Mouse (Mus musculus): Measurements from ENCODE around the gene Sln. TPM values are rescaled to one million over a fixed set of nuclear protein-coding genes. Genes with fewer than 3 reads are reported as not detected.

The Sln gene
- polyA plus RNA-seq, 1 experiment from 2014 or later, result 65.2 TPM

DNA sequence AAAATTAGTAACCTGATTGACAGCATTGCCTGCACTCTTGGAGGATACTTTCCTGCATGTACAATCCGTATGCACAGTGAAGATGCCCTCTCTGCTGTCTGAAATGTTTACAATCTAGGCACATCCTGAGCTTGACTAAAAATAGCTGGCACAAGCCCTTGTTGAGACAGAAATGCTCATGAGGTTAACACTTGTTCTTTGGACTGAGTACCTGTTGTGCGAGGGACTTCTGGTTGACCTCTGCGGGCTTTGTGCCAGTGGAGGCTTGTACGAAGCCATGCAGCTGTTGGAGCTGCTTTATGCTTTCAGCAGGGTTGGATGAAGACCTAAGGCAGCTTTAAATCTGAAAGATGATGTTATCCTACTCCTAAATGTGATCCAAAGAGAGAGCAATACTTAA, 2.2 kb downstream of the Sln start:
- WGBS, result 75% methylated on average over 4 of the region's 4 CpGs
- Histone ChIP-seq H3K27me3 (no peaks in the 10 kb centered on the region), H3K4me1 (no peaks in the 10 kb centered on the region), H3K27ac (no peak overlapping the region), H3K36me3 (no peaks in the 10 kb centered on the region), H3K9ac (no peak overlapping the region), H3K9me3 (no peaks in the 10 kb centered on the region), H3K4me3 (no peak overlapping the region), H3K4me2 (no peak overlapping the region)
- ATAC-seq (ENCODE audit: insufficient number of reproducible peaks, low FRiP score, low TSS enrichment, low read depth), result no peak

DNA sequence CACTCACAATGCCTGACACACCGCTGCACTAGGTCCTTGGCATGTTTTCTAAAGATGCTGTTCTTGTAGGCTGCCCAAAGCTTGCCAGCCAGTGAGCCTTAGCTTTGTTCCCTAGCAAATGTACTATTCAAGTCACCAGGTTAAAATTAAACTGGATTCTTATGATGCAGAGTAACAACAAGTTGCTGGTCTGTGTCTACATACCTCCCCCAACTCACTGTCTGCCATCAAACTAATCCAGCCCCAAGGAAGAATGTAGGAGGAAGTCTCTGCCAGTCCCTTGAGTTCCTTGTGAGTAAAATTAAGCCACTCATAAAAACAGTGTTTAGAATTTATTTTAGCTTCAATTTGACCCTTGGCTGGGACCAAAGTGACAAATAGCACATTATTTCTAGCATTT, 3.7 kb downstream of the Sln start:
- H3K4me3 ChIP-seq, result no peak overlapping the region
- H3K27me3 ChIP-seq, result no peaks in the 10 kb centered on the region
- no peaks in the 10 kb centered on the region for H3K4me1 ChIP-seq
- ATAC-seq (ENCODE audit: insufficient number of reproducible peaks, low FRiP score, low TSS enrichment, low read depth), result no peak
- WGBS, result 90% methylated on average over 1 of the region's 1 CpGs
- H3K36me3 ChIP-seq, result no peaks in the 10 kb centered on the region
- H3K9ac ChIP-seq, result no peak overlapping the region
- no peak overlapping the region for H3K27ac ChIP-seq
- H3K4me2 ChIP-seq, result no peak overlapping the region
- H3K9me3 ChIP-seq, result no peaks in the 10 kb centered on the region

DNA sequence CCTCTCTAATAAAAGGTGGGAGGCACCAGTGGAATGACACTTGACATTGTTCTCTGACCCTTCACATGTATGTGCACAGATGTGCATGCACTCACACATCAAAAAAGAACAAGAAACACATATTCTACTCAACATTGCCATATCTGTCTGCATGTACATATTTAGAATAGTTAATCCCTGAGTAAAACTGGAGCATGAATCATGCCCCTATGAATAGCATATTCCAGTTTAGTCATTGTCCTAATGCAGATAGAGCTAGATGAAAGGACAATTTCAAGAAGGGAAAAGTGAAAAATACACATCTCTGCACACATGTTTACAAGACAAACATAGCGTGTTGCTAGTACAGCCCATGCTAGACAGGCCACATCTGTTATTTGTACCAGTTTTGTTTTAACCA, 4.6 kb downstream of the Sln start:
- H3K27ac ChIP-seq, result no peak overlapping the region
- 85% methylated on average over 1 of the region's 1 CpGs for WGBS
- H3K4me3 ChIP-seq, result no peak overlapping the region
- H3K4me1 ChIP-seq, result no peaks in the 10 kb centered on the region
- no peaks in the 10 kb centered on the region for H3K36me3 ChIP-seq
- H3K4me2 ChIP-seq, result no peak overlapping the region
- no peak for ATAC-seq (ENCODE audit: insufficient number of reproducible peaks, low FRiP score, low TSS enrichment, low read depth)
- no peaks in the 10 kb centered on the region for H3K9me3 ChIP-seq
- H3K9ac ChIP-seq, result no peak overlapping the region
- H3K27me3 ChIP-seq, result no peaks in the 10 kb centered on the region

DNA sequence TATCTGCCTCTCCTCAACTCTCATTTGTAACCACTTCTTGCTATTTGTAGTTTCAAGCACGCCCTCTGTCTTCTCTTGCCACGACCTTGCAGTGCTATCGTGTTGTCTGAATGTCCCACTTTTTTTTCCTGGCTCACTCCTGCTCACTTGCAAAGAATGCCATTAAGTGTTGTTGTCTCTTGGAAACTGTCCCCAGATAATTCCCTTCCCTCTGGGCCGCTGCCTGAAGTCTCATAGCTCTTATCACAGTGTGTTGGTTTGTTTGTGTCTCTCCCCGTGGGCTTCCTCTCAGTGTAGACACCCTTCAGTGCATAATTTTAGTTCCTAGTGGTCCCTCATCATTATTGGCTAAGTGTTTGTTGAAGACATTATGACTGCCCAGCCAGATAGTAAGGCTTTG, 7.9 kb downstream of the Sln start:
- no peak for ATAC-seq (ENCODE audit: insufficient number of reproducible peaks, low FRiP score, low TSS enrichment, low read depth)
- Histone ChIP-seq H3K9ac (no peak overlapping the region), H3K27me3 (no peaks in the 10 kb centered on the region), H3K36me3 (no peaks in the 10 kb centered on the region), H3K4me1 (no peaks in the 10 kb centered on the region), H3K27ac (no peak overlapping the region), H3K4me2 (no peak overlapping the region), H3K4me3 (no peak overlapping the region), H3K9me3 (no peaks in the 10 kb centered on the region)
- WGBS, result 86% methylated on average over 5 of the region's 5 CpGs

DNA sequence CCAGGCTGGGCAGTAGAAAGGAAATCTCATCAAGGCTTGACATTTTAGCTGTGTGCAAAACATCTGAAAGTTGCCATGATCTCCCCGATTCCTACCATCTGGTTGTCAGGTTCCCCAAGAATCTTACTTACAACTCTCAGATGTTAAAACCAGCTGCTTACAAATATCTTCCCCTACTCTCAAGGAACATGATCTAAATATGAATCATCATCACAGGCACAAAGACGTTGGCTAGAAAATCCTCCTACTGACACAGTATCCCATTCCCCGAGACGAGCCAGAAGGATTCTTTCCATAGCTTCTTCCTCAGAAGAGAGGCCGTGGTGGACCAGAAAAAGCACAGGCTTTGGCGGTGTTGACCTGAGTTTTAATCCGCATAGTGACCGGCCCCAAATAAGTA, 23.3 kb downstream of the Sln start:
- H3K4me2 ChIP-seq, result no peak overlapping the region

DNA sequence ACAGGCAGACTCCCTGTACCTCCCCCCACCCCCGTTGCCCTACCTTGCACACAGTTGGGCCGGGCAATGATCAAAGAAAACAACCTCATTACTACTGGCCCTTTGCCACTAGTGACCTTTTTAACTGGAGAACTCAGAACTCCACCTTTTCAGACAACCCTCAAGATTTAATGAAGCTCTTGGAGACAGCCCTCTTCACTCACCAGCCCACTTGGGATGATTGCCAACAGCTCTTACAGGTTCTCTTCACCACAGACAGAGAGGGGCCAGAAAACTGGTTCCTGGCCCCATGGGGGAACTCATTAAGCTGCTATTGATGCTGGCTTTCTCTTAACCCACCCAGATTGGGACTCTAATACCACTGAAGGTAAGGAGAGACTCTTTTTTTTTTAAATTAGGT, 27.5 kb downstream of the Sln start:
- 9% methylated on average over 2 of the region's 2 CpGs for WGBS
- no peak overlapping the region for H3K27ac ChIP-seq
- H3K4me2 ChIP-seq, result no peak overlapping the region
- H3K4me3 ChIP-seq, result no peak overlapping the region
- no peaks in the 10 kb centered on the region for H3K9me3 ChIP-seq
- ATAC-seq (ENCODE audit: insufficient number of reproducible peaks, low FRiP score, low TSS enrichment, low read depth), result no peak
- H3K27me3 ChIP-seq, result no peaks in the 10 kb centered on the region
- H3K9ac ChIP-seq, result no peak overlapping the region
- H3K4me1 ChIP-seq, result no peaks in the 10 kb centered on the region
- no peaks in the 10 kb centered on the region for H3K36me3 ChIP-seq

More for the DNA sequence above, 23.3 kb downstream of the Sln start:
- no peak overlapping the region for H3K9ac ChIP-seq
- no peak for ATAC-seq (ENCODE audit: insufficient number of reproducible peaks, low FRiP score, low TSS enrichment, low read depth)
- H3K27ac ChIP-seq, result no peak overlapping the region
- WGBS, result 80% methylated on average over 8 of the region's 8 CpGs
- no peaks in the 10 kb centered on the region for H3K4me1 ChIP-seq
- no peak overlapping the region for H3K4me3 ChIP-seq
- H3K9me3 ChIP-seq, result no peaks in the 10 kb centered on the region
- H3K36me3 ChIP-seq, result no peaks in the 10 kb centered on the region
- H3K27me3 ChIP-seq, result no peaks in the 10 kb centered on the region

DNA sequence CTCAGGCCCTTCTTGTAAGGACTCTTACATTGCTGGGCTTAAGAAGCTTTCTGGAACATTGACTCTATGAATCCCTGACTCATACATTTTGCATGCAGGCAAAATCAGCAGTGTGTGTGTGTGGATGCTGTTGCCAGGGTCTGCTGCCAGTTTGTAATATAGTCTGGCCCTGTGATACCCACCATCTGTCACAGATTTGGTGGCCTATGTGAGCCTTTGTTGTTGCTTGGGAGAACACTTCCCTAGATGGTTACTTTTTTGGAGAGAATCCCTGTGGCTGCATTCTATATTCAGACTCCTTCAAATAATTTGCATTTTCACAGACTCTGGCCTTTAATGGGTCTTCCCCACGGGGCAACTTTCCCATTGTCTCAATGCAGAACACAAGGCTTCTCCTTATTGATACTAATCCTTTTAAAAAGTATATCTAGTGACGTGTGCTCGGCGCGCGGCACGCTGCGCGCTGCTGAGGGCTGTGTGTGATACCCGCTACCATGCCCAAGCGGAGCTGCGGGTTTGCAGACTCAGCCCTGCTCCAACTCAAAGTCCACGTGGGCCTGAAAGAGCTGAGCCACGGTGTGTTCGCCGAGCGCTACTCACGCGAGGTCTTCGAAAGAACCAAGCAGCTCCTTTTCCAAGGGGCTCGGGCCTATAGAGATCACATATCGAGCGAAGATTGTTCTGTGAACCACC, 33.8 kb downstream of the Sln start:
- no peak for ATAC-seq (ENCODE audit: insufficient number of reproducible peaks, low FRiP score, low TSS enrichment, low read depth)
- Histone ChIP-seq H3K4me1 (no peaks in the 10 kb centered on the region), H3K27ac (no peak overlapping the region), H3K27me3 (no peaks in the 10 kb centered on the region), H3K4me3 (no peak overlapping the region), H3K9me3 (no peaks in the 10 kb centered on the region), H3K36me3 (no peaks in the 10 kb centered on the region), H3K4me2 (no peak overlapping the region), H3K9ac (no peak overlapping the region)
- 95% methylated on average over 23 of the region's 23 CpGs for WGBS

DNA sequence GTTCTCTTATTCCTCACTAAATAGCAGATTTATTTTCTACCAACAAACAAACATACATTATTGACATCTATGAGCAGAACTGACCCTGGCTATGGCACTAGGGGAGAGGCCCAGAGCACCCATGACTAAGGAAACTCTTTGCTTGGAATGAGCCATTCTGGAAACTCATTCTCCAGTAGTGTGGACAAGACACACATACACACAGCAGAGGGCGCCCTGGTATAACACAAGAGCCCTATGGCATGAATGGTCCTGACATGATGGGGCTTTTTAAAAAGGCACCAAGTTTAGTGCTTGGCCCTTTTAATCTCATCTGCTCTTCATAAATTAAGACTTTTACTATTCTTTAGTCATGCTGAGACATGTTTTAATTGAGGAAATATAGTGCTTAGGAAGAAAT, 40.1 kb downstream of the Sln start:
- H3K9ac ChIP-seq, result no peak overlapping the region
- no peaks in the 10 kb centered on the region for H3K9me3 ChIP-seq
- no peak overlapping the region for H3K4me3 ChIP-seq
- H3K4me1 ChIP-seq, result no peaks in the 10 kb centered on the region
- no peak for ATAC-seq (ENCODE audit: insufficient number of reproducible peaks, low FRiP score, low TSS enrichment, low read depth)
- whole genome bisulfite sequencing, result 0% methylated on average over 1 of the region's 1 CpGs
- H3K27ac ChIP-seq, result no peak overlapping the region
- no peaks in the 10 kb centered on the region for H3K36me3 ChIP-seq
- H3K4me2 ChIP-seq, result no peak overlapping the region
- no peaks in the 10 kb centered on the region for H3K27me3 ChIP-seq

DNA sequence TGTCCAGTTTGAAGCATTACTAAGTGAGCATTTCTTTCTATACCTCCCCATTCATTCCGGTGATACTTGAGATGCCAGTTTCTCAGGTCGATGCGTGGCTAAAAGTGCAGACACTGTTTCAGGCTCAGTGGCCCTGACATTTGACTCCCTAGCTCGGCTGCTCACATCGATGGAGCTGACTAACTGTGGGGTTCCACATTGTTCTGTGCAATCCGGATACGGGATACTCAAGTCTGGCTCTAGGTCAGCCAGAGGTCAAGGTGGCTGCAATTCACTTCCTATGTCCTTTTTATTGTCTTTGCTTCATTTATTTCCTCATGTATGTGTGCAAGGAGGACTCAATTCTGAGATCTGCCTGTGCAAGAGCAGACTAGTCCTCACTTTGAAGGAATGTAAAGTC, 45.9 kb downstream of the Sln start:
- H3K4me1 ChIP-seq, result no peaks in the 10 kb centered on the region
- H3K4me2 ChIP-seq, result no peak overlapping the region
- no peak overlapping the region for H3K9ac ChIP-seq
- H3K36me3 ChIP-seq, result no peaks in the 10 kb centered on the region
- ATAC-seq (ENCODE audit: insufficient number of reproducible peaks, low FRiP score, low TSS enrichment, low read depth), result no peak
- no peaks in the 10 kb centered on the region for H3K27me3 ChIP-seq
- 73% methylated on average over 7 of the region's 7 CpGs for WGBS
- no peak overlapping the region for H3K27ac ChIP-seq
- no peak overlapping the region for H3K4me3 ChIP-seq
- no peaks in the 10 kb centered on the region for H3K9me3 ChIP-seq

DNA sequence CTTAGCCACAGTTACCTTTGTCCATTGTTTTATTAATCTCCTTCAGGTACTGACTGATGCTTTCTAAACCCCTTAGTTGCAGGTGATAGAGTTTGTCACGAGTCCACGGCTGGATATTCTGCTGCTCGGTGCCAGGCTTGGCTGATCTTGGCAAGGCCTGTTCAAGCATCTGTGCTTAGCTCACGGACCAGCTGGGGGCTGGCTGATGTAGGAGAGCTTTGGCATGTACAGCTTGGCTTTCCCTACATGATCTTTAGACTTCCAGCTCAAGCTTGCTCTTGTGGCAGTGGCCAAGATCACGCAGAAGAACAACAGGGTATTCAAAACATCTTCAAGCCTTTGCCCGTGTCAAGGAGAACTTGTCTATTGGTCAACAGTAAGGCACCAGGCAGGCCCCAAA, 49.9 kb downstream of the Sln start:
- WGBS, result 85% methylated on average over 6 of the region's 6 CpGs
- ATAC-seq (ENCODE audit: insufficient number of reproducible peaks, low FRiP score, low TSS enrichment, low read depth), result no peak
- H3K4me3 ChIP-seq, result no peak overlapping the region

DNA sequence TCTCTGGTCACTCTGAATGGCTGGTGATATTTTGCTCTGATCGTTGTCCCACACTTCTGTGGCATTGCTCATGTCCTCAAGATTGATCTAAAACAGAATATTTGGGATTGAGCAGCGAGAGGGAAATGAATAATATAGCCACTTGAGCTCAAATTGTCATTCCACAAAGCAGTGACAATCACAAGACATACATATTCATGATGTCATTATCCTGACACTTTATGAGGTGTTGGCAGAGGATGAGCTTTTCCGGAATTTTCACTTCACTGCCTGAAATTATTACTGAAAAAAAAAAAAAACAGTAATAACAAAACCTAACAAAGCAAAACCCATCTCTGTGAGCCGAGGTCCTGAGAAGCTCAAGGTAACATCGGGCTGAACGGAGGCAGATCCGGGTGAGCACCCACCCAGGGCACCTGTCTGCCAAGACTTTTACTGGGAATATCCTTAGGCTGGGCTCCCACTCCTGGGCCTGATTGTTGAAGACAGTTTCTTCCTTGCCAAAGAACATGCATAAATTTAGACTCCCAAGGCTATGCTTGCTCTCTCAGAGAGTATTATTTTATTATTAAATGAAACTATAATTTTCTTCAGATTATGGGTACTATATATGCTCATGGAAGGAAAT, 53.4 kb downstream of the Sln start:
- H3K9me3 ChIP-seq, result no peaks in the 10 kb centered on the region
- H3K4me2 ChIP-seq, result no peak overlapping the region
- no peaks in the 10 kb centered on the region for H3K27me3 ChIP-seq
- no peak overlapping the region for H3K27ac ChIP-seq
- WGBS, result 87% methylated on average over 7 of the region's 7 CpGs
- no peak overlapping the region for H3K9ac ChIP-seq
- no peaks in the 10 kb centered on the region for H3K4me1 ChIP-seq
- no peak overlapping the region for H3K4me3 ChIP-seq
- H3K36me3 ChIP-seq, result no peaks in the 10 kb centered on the region
- ATAC-seq (ENCODE audit: insufficient number of reproducible peaks, low FRiP score, low TSS enrichment, low read depth), result no peak

More for the DNA sequence above, 49.9 kb downstream of the Sln start:
- Histone ChIP-seq H3K27me3 (no peaks in the 10 kb centered on the region), H3K4me2 (no peak overlapping the region), H3K36me3 (no peaks in the 10 kb centered on the region), H3K4me1 (no peaks in the 10 kb centered on the region), H3K9ac (no peak overlapping the region), H3K27ac (no peak overlapping the region), H3K9me3 (no peaks in the 10 kb centered on the region)
